Mouse (Mus musculus): Measurements from ENCODE around the gene Ociad1. TPM values are rescaled to one million over a fixed set of nuclear protein-coding genes. Genes with fewer than 3 reads are reported as not detected.

Ociad1 gene
- polyA plus RNA-seq, 1 experiment from 2014 or later: 207 TPM

- no peaks in the 10 kb centered on the region for H3K9me3 ChIP-seq (ENCODE audit: control insufficient read depth, low read length)
- 84% methylated on average over 4 of the region's 4 CpGs for WGBS
- ATAC-seq (ENCODE audit: low FRiP score, low TSS enrichment) (no peak), DNase-seq (no peak)
- no peak overlapping the region for H3K9ac ChIP-seq (replicated peaks; ENCODE audit: low read length)
- peaks cover 36% of the 10 kb centered on the region for H3K36me3 ChIP-seq (ENCODE audit: control insufficient read depth, insufficient read depth, low read length)
- H3K27me3 ChIP-seq (ENCODE audit: control insufficient read depth, insufficient read depth, low read length): no peaks in the 10 kb centered on the region
- H3K27ac ChIP-seq (replicated peaks; ENCODE audit: low read depth, low read length): no peak overlapping the region
- H3K4me2 ChIP-seq (ENCODE audit: low read length): no peak overlapping the region
- 0 out of 2 replicates have a peak, but pooled peaks cover 3% of the 10 kb centered on the region for H3K4me1 ChIP-seq (ENCODE audit: control insufficient read depth, insufficient read depth, low read length)
- H3K4me3 ChIP-seq (replicated peaks; ENCODE audit: low read depth, low read length): no peak overlapping the region
Measured at GRCm38 (mm10) chr5:73295916-73296315, 3.3 kb downstream of the Ociad1 start.

GRCm38 (mm10) chr5:73301601-73302307 lies 9.2 kb downstream of the Ociad1 start:
- 94% methylated on average over 7 of the region's 7 CpGs for WGBS
- Histone ChIP-seq H3K9ac (replicated peaks; ENCODE audit: low read length) (no peak overlapping the region), H3K9me3 (ENCODE audit: control insufficient read depth, low read length) (no peaks in the 10 kb centered on the region), H3K4me2 (ENCODE audit: low read length) (no peak overlapping the region), H3K36me3 (ENCODE audit: control insufficient read depth, insufficient read depth, low read length) (peaks cover 72% of the 10 kb centered on the region), H3K4me1 (ENCODE audit: control insufficient read depth, insufficient read depth, low read length) (no peaks in the 10 kb centered on the region), H3K27me3 (ENCODE audit: control insufficient read depth, insufficient read depth, low read length) (no peaks in the 10 kb centered on the region), H3K27ac (replicated peaks; ENCODE audit: low read depth, low read length) (no peak overlapping the region), H3K4me3 (replicated peaks; ENCODE audit: low read depth, low read length) (no peak overlapping the region)
- no peak for DNase-seq
- ATAC-seq (ENCODE audit: low FRiP score, low TSS enrichment): no peak

GRCm38 (mm10) chr5:73304507-73304906 lies 11.9 kb downstream of the Ociad1 start:
- H3K4me3 ChIP-seq (replicated peaks; ENCODE audit: low read depth, low read length): no peak overlapping the region
- H3K9me3 ChIP-seq (ENCODE audit: control insufficient read depth, low read length): no peaks in the 10 kb centered on the region
- H3K4me1 ChIP-seq (ENCODE audit: control insufficient read depth, insufficient read depth, low read length): no peaks in the 10 kb centered on the region
- H3K27ac ChIP-seq (replicated peaks; ENCODE audit: low read depth, low read length): no peak overlapping the region
- H3K27me3 ChIP-seq (ENCODE audit: control insufficient read depth, insufficient read depth, low read length): no peaks in the 10 kb centered on the region
- no peak overlapping the region for H3K9ac ChIP-seq (replicated peaks; ENCODE audit: low read length)
- DNase-seq (no peak), ATAC-seq (ENCODE audit: low FRiP score, low TSS enrichment) (no peak)
- H3K4me2 ChIP-seq (ENCODE audit: low read length): no peak overlapping the region
- WGBS: 91% methylated on average over 12 of the region's 12 CpGs
- peaks cover 84% of the 10 kb centered on the region for H3K36me3 ChIP-seq (ENCODE audit: control insufficient read depth, insufficient read depth, low read length)

- Histone ChIP-seq H3K9me3 (ENCODE audit: control insufficient read depth, low read length) (no peaks in the 10 kb centered on the region), H3K4me3 (replicated peaks; ENCODE audit: low read depth, low read length) (no peak overlapping the region), H3K27ac (replicated peaks; ENCODE audit: low read depth, low read length) (no peak overlapping the region), H3K4me1 (ENCODE audit: control insufficient read depth, insufficient read depth, low read length) (no peaks in the 10 kb centered on the region), H3K9ac (replicated peaks; ENCODE audit: low read length) (no peak overlapping the region), H3K4me2 (ENCODE audit: low read length) (no peak overlapping the region), H3K27me3 (ENCODE audit: control insufficient read depth, insufficient read depth, low read length) (no peaks in the 10 kb centered on the region), H3K36me3 (ENCODE audit: control insufficient read depth, insufficient read depth, low read length) (peaks cover 88% of the 10 kb centered on the region)
- no peak for DNase-seq
- ATAC-seq (ENCODE audit: low FRiP score, low TSS enrichment): no peak
- 97% methylated on average over 6 of the region's 6 CpGs for WGBS
Measured at GRCm38 (mm10) chr5:73306486-73306885, 13.9 kb downstream of the Ociad1 start.

- H3K4me2 ChIP-seq (ENCODE audit: low read length): no peak overlapping the region
- H3K36me3 ChIP-seq (ENCODE audit: control insufficient read depth, insufficient read depth, low read length): peaks cover 87% of the 10 kb centered on the region
- no peaks in the 10 kb centered on the region for H3K9me3 ChIP-seq (ENCODE audit: control insufficient read depth, low read length)
- H3K27me3 ChIP-seq (ENCODE audit: control insufficient read depth, insufficient read depth, low read length): no peaks in the 10 kb centered on the region
- WGBS: 96% methylated on average over 3 of the region's 3 CpGs
- no peak overlapping the region for H3K4me3 ChIP-seq (replicated peaks; ENCODE audit: low read depth, low read length)
- H3K4me1 ChIP-seq (ENCODE audit: control insufficient read depth, insufficient read depth, low read length): no peaks in the 10 kb centered on the region
- DNase-seq (no peak), ATAC-seq (ENCODE audit: low FRiP score, low TSS enrichment) (no peak)
- H3K9ac ChIP-seq (replicated peaks; ENCODE audit: low read length): no peak overlapping the region
- H3K27ac ChIP-seq (replicated peaks; ENCODE audit: low read depth, low read length): no peak overlapping the region
Measured at GRCm38 (mm10) chr5:73307297-73307696, 14.7 kb downstream of the Ociad1 start.

- no peaks in the 10 kb centered on the region for H3K4me1 ChIP-seq (ENCODE audit: control insufficient read depth, insufficient read depth, low read length)
- ATAC-seq (ENCODE audit: low FRiP score, low TSS enrichment): no peak
- no peak overlapping the region for H3K27ac ChIP-seq (replicated peaks; ENCODE audit: low read depth, low read length)
- no peaks in the 10 kb centered on the region for H3K9me3 ChIP-seq (ENCODE audit: control insufficient read depth, low read length)
- H3K9ac ChIP-seq (replicated peaks; ENCODE audit: low read length): no peak overlapping the region
- no peak for DNase-seq
- H3K27me3 ChIP-seq (ENCODE audit: control insufficient read depth, insufficient read depth, low read length): no peaks in the 10 kb centered on the region
- peaks cover 89% of the 10 kb centered on the region for H3K36me3 ChIP-seq (ENCODE audit: control insufficient read depth, insufficient read depth, low read length)
- H3K4me3 ChIP-seq (replicated peaks; ENCODE audit: low read depth, low read length): no peak overlapping the region
- no peak overlapping the region for H3K4me2 ChIP-seq (ENCODE audit: low read length)
- WGBS: 86% methylated on average over 4 of the region's 4 CpGs
Measured at GRCm38 (mm10) chr5:73309496-73309895, 16.9 kb downstream of the Ociad1 start.

GRCm38 (mm10) chr5:73310401-73310800 lies 17.8 kb downstream of the Ociad1 start:
- H3K27ac ChIP-seq (replicated peaks; ENCODE audit: low read depth, low read length): no peak overlapping the region
- WGBS: 98% methylated on average over 1 of the region's 1 CpGs

GRCm38 (mm10) chr5:73311458-73311857 lies 18.9 kb downstream of the Ociad1 start:
- Histone ChIP-seq H3K27ac (replicated peaks; ENCODE audit: low read depth, low read length) (no peak overlapping the region), H3K4me2 (ENCODE audit: low read length) (no peak overlapping the region), H3K4me3 (replicated peaks; ENCODE audit: low read depth, low read length) (no peak overlapping the region), H3K36me3 (ENCODE audit: control insufficient read depth, insufficient read depth, low read length) (peaks cover 90% of the 10 kb centered on the region), H3K27me3 (ENCODE audit: control insufficient read depth, insufficient read depth, low read length) (no peaks in the 10 kb centered on the region), H3K9ac (replicated peaks; ENCODE audit: low read length) (no peak overlapping the region), H3K4me1 (ENCODE audit: control insufficient read depth, insufficient read depth, low read length) (no peaks in the 10 kb centered on the region), H3K9me3 (ENCODE audit: control insufficient read depth, low read length) (no peaks in the 10 kb centered on the region)
- WGBS: 98% methylated on average over 5 of the region's 5 CpGs
- no peak for DNase-seq
- no peak for ATAC-seq (ENCODE audit: low FRiP score, low TSS enrichment)

More at GRCm38 (mm10) chr5:73310401-73310800, 17.8 kb downstream of the Ociad1 start:
- ATAC-seq (ENCODE audit: low FRiP score, low TSS enrichment): no peak
- no peak for DNase-seq
- Histone ChIP-seq H3K9me3 (ENCODE audit: control insufficient read depth, low read length) (no peaks in the 10 kb centered on the region), H3K4me1 (ENCODE audit: control insufficient read depth, insufficient read depth, low read length) (no peaks in the 10 kb centered on the region), H3K9ac (replicated peaks; ENCODE audit: low read length) (no peak overlapping the region), H3K27me3 (ENCODE audit: control insufficient read depth, insufficient read depth, low read length) (no peaks in the 10 kb centered on the region), H3K36me3 (ENCODE audit: control insufficient read depth, insufficient read depth, low read length) (peaks cover 90% of the 10 kb centered on the region), H3K4me2 (ENCODE audit: low read length) (no peak overlapping the region), H3K4me3 (replicated peaks; ENCODE audit: low read depth, low read length) (no peak overlapping the region)

GRCm38 (mm10) chr5:73313591-73313990 lies 21.0 kb downstream of the Ociad1 start:
- no peaks in the 10 kb centered on the region for H3K4me1 ChIP-seq (ENCODE audit: control insufficient read depth, insufficient read depth, low read length)
- no peak overlapping the region for H3K27ac ChIP-seq (replicated peaks; ENCODE audit: low read depth, low read length)
- 96% methylated on average over 10 of the region's 10 CpGs for WGBS
- H3K27me3 ChIP-seq (ENCODE audit: control insufficient read depth, insufficient read depth, low read length): no peaks in the 10 kb centered on the region
- H3K9ac ChIP-seq (replicated peaks; ENCODE audit: low read length): no peak overlapping the region
- ATAC-seq (ENCODE audit: low FRiP score, low TSS enrichment) (no peak), DNase-seq (no peak)
- peaks cover 78% of the 10 kb centered on the region for H3K36me3 ChIP-seq (ENCODE audit: control insufficient read depth, insufficient read depth, low read length)
- no peak overlapping the region for H3K4me3 ChIP-seq (replicated peaks; ENCODE audit: low read depth, low read length)
- H3K9me3 ChIP-seq (ENCODE audit: control insufficient read depth, low read length): no peaks in the 10 kb centered on the region
- no peak overlapping the region for H3K4me2 ChIP-seq (ENCODE audit: low read length)
